Mouse (Mus musculus) right cerebral cortex, adult 18-20 months (tissue): ENCODE data around the gene Fam173a.
A peak's percentile ranks its signal among the peaks of the same experiment; 100 is the strongest.
"Not testable (repeated sequence)": the region's sequence is repeated elsewhere in the genome, so short reads cannot be mapped to it uniquely, and the experiment has no call there.

Experiments
- DNase-seq: peaks from one replicate; pipeline ENCODE4 v3.0.0; 2022; ENCODE audit warnings: mixed read lengths

Gene Fam173a

DNA sequence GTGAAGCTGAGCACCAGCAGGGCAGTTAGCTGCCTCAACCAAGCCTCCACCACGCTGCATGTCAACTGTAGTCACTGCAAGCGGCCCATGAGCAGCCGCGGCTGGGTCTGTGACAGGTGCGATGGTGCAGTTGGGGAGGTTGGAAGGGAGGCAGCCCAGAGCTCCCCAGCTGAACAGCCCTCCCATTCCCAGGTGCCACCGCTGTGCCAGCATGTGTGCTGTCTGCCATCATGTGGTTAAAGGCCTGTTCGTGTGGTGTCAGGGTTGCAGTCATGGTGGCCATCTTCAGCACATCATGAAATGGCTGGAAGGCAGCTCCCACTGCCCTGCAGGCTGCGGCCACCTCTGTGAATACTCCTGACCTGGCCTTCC lies 35.5 kb upstream of the Fam173a start:
- no peak for DNase-seq

DNA sequence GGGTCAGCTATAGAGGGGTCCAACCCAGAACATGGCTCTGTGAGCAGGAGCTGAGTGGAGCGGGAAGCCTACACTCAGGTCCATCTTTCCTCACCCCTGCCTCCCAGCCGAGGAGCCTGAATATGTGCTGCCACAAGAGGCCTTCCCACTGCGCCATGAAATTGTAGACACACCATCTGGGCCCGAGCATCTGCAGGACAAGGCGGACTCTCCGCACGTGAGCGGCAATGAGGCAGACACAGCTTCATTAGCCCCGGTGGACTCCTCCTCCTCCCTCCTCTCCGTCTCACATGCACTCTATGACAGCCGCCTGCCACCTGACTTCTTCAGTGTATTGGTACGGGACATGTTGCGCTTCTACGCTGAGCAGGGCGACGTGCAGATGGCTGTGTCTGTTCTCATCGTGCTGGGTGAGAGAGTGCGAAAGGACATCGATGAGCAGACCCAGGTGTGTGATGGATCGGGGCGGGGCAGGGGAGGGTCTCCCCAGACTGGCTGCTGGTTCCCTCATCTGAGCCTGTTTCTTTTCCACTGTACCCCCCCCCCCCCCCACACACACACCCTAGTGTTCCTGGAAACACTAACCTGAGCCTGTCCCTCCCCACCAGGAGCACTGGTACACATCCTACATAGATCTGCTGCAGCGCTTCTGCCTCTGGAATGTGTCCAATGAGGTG lies 35.0 kb upstream of the Fam173a start:
- DNase-seq: no peak

DNA sequence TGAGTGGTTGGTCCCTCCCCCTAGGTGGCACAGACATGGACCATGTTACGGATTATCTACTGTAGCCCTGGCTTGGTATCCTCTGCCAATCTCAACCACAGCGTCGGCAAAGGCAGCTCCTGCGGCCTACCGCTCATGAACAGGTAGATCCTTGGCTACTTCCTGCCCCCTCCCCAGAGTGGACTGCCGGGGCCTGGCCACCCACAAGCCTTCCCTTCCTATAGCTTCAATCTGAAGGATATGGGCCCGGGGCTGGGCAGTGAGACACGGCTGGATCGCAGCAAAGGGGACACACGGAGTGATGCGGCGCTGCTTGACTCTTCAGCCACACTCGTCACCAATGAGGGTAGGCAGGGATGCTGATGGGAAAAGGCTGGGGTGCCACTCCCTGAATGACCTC lies 34.3 kb upstream of the Fam173a start:
- DNase-seq: no peak

DNA sequence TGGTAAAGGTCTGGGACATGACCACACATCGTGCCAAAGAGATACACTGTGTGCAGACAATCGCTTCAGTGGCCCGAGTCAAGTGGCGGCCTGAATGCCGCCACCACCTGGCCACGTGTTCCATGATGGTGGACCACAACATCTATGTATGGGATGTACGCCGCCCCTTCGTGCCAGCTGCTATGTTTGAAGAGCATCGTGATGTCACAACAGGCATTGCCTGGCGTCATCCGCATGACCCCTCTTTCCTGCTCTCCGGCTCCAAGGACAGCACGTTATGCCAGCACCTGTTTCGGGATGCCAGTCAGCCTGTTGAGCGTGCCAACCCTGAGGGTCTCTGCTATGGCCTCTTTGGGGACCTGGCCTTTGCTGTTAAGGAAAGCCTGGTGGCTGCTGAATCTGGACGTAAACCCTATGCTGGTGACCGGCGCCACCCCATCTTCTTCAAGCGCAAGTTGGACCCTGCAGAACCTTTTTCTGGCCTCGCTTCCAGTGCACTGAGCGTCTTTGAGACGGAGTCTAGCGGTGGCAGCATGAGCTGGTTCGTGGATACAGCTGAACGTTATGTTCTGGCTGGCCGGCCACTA lies 33.4 kb upstream of the Fam173a start:
- DNase-seq: no peak

DNA sequence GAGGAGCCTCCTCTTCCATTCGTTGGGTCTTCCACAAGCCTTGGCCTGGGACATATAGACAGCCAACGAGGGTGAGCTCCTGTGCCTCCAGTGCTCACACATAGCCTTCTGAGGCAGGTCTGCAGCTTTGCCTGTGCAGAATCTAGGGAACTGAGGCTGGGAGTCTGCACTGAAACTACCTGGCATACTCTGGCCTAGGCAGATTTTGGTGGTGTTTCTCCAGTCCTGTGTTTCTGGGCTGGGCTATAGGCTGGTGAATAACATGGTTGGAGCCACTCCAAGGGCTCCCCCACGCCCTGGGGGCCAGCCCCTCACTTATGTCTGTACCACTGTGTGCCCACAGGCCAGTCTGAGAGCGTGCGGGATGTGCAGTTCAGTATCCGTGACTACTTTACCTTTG lies 32.6 kb upstream of the Fam173a start:
- no peak for DNase-seq

DNA sequence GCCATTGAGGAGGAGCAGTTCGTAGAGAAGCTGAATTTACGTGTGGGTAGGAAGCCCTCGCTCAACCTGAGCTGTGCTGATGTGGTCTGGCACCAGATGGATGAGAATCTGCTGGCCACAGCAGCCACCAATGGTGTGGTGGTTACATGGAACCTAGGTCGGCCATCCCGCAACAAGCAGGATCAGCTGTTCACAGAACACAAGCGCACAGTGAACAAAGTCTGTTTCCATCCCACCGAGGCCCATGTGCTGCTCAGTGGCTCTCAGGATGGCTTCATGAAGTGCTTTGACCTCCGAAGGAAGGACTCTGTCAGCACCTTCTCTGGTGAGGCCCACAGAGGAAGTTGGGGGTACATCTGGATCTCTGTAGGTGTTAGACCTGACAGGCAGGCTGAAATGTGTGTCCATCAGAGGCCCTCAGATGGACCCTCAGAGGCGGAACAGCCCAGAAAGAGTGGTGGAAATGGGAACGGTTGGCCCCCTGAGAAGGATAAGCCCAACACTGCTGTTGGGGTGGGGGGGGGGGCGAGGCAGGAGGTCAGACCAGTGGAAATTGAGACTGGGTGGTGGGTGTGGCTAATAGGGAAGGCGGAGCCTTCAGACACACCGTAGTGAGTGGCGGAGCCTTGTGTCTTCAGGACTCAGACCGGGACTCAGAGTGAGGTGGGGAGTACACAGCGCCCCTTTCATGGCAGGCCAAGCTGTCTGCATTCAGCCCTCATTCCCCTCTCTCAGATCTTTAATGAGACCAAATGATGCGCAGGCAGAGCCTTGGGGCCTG lies 31.9 kb upstream of the Fam173a start:
- no peak for DNase-seq

DNA sequence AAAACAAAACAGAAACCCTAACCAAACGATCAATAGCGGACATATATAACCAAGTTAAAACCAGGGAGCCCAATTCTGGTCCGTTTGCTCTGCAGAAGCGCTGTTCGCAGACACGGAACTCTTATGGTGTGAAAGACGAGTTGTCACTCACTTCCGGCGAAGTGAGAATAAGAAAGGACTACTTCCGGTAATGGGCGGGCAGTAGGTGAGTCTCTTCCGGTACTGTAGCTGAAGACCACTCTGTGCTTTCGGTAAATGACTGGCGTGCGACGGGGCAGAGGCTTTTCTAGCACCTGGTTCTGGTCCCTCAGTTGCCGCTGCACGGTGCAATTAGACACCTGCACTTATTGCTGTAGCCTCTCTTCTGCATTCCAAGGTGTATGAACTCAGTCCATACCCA lies 30.8 kb upstream of the Fam173a start, which contains the start of gene Wdr24:
TSS of gene Wdr24 (plus strand) at position 176 of the 400 bp plus-strand sequence.
- DNase-seq: peak; percentile 85

DNA sequence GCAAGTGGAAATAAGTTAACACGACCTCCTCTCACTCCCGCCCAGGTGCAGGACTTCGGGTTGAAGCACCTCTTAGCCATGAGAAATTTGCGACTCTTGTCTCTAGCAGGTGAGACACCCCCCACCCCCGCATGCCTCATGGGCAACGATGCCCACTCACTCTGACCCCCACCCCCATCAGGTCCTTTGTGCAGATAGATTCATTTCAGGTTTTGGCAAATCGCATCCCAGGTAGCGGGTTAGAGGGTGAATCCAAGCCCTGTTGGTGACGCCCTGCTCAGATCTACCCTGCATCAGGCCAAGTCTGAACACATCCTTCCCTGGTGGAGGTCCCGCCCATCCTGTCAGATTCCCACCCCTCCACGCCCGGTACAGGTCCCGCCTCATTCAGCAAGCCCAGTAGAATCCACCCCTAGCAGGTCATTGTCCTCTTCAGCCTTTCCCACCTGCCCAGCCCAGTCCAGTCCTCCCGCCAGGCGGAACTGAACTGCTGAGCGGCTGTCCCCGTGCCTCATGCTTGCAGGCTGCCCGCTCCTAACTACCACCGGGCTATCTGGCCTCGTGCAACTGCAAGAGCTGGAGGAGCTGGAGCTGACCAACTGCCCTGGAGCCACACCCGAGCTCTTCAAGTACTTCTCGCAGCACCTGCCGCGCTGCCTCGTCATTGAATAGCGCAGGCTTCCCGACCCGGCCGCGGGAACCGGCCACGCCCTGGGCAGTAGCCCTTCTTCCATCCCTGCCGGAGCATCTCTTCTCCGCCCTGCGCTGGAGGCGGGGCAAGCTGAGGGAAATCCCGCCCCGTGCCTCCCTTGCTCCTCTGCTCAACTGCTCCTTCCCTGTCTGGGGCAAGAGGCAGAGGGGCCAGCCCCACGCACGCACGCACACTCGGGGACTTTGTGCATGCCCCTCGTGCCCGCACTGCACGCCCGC lies 26.4 kb upstream of the Fam173a start:
- no peak for DNase-seq

DNA sequence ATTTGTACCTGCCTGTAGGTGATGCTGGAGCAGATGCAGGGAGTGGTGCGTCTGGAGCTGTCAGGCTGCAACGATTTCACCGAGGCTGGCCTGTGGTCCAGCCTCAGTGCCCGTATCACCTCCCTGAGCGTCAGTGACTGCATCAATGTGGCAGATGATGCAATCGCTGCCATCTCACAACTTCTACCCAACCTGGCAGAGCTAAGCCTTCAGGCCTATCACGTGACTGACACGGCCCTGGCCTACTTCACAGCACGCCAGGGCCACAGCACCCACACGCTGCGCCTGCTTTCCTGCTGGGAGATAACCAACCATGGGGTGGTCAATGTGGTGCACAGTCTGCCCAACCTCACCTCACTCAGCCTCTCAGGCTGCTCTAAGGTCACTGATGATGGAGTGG lies 25.0 kb upstream of the Fam173a start:
- DNase-seq: no peak

DNA sequence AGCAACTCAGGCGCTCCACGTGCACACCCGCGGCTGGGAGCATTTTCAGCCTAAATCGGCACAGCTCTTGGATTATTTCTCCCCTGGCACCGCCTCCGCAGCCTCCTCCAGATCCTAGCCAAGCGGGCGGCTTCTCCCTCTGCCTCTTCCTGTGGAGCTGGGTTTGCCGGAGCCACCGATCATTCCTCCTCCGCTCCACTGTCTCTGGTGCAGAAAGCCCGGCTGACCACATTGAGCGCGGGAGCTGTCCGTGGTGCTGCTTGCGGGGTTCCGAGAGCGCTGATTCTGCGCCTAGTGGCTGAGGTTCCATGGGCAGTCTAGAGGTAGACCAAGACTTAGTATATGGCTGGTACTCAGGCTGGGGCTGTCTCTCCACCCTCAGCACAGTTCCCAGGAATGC lies 20.8 kb upstream of the Fam173a start:
- peak; percentile 93 for DNase-seq

DNA sequence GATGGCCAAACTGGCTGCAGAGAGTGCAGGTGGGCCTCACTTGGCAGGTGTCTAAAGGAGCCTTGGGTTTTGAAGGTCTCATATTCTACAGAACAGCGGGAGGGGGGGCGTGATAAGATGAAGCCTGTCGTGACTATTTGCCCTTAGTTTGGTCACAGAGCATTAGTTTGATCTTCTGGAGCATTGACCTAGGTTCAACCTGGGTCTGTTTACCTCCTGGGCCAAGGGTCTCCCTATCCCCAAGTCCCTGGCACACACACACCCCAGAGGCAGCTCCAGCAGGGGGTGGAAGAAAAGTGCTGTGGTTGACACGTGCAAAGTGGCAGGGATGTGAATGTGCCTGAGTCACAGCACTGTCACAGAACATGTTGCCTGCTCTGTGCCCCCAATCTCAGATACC lies 18.2 kb upstream of the Fam173a start:
- no peak for DNase-seq

DNA sequence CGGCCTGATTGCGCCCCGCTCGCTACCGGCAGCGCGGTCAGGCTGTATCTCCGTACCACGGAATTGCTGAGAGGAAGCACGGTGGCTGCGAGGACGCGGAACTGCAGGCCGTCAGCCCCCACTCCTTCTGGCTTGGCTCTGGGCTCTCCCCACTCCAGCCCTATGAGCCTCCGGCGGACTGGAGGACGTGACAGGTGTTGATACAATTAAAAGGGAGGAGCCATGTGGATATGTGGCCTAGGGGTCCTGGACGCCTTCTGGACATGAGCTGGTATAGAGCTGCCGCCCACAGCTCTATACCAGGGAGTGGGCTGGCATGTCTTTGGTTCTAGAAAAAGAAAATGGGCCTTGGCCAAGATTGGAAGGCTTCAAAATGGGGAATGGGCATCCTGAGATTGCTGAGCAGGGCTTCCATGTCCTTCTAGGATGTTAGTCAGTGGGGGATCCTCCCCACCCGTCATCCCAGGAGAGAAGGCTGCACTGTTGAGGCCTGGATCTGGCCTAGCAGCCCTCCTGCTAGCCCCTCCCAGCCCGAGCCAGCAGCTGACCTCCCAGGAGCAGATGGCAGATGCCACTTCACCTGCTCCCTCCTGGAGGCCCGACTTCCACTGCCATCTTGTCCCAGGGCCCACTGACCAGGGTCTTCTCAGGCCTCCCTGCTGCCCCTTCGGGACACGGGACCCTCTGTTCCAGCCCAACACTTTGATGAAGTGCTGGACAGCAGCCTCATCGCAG lies 17.1 kb upstream of the Fam173a start:
- no peak for DNase-seq

DNA sequence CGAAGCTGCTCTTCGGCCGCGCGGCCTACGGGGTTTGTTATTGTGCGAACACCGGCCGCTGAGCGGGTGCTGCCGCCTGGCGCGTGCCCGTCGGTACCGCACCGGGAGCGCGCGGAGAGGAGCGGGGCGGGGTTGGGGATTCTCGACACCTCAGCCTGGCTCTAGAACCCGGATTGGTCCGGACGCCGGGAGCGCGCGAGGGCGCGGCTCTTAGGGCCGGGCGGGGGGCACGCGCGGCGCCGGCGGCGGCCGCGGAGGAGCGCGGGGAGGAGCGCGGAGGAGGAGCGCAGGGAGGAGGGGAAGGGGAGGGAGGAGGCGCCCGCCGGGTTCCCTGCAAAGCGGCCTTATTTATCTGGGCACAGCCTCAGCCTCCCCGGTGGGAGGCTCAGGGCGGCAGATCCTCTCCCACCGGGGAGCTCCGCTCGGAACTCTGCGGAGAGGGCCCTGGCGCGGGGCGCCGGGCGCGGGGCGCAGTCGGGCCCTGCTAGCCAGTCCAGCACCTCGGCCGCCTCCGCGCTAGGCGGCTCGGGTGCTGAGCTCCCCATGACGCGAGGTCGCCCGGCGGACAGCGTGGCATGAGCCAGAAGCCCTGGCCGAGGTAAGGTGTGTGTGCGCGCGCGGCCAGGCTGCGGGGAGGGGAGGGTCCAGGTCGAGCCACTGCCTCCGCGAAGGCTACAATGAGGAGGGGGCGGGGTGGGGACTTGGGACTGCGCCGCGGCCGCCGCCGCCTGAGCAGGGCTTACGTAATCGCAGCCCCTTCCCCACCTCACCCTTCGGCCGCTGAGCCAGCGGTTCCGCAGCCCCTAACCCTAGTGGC lies 16.3 kb upstream of the Fam173a start, which contains the start of gene Fbxl16:
TSS of gene Fbxl16 (plus strand) at position 297 of the 817 bp plus-strand sequence.
- DNase-seq: peak; percentile 95

DNA sequence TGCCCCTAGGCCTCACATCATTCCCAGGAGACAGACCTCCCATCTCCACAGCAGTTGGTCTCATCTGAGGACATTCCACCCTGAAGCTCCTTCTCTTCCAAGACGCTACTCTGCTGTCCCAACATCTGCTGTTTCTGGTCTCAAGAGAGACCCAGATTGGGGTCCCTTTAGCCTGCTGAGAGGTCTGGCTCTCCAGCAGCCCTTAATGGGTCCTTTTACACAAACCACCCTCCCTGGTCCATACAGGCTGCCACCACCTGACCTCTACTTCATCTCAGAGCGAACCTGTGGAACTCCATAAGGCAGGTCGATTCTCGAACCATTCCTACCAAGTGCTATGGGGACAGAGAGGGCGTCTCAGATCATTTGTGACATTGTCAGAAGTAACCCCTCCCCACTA lies 15.3 kb upstream of the Fam173a start:
- DNase-seq: no peak

DNA sequence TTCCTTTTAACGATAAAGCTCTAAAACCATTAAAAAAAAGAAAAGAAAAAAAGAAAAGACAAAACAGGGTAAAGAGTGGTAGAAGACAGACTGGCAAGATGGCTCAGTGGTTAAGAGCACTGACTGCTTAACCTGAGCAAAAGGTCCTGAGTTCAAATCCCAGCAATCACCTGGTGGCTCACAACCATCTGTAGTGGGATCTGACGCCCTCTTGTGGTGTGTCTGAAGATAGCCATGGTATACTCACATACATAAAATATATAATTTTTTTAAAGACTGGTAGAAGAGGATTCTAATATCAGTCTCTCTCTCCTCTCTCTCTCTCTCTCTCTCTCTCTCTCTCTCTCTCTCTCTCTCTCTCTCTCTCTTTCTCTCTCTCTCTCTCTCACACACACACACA lies 14.8 kb upstream of the Fam173a start:
- DNase-seq: not testable (repeated sequence)

DNA sequence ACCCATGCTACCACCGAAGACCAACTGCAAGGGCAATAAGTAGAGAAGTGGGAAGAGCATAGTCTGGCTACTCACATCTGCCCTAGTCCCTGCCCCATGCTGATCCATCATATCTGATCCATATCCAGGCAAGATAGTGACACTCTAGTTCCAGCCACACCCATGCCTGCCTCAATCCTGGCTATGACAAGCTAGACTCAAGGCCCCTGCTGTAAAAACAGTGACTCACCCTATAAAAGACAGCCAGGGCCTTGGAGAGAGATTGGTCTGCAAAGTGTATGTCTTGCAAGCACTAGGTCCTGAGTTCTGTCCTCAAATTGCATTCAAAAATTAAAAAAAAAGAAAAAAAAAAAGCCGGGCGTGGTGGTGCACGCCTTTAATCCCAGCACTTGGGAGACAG lies 13.8 kb upstream of the Fam173a start:
- no peak for DNase-seq

DNA sequence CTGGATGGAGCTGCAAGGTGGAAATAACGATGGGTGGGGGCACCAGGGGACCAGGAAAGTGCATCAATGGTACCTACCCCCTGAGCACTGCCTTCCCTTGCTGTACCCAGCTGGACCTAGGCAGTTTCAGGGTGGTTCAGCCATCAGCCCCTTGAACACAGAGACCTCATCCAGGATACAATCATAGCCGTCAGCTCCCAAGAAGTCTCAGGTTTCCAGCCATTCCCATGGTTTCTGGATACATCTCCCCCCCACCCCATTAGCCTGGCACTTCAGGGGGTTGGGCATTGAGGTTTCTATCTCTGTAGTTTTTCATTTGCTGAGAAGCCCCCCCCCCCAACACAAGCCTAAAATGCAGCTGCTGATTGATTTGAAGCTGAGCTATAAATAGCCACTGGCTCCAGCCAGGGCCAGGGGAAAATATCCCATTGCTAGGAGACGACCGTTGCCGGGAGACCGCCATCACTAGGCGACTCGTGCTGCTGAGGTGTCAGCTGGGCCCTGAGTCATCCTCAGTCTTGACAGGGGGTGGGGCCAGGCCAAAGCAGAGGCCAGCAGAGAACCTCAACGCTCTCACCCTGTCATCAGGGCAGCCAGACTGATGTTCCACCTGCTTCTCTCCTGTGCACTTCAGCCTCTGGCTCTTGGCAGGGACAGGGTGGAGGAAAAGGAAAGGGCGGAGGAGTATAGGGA lies 10.3 kb upstream of the Fam173a start:
- DNase-seq: peak; percentile 89

DNA sequence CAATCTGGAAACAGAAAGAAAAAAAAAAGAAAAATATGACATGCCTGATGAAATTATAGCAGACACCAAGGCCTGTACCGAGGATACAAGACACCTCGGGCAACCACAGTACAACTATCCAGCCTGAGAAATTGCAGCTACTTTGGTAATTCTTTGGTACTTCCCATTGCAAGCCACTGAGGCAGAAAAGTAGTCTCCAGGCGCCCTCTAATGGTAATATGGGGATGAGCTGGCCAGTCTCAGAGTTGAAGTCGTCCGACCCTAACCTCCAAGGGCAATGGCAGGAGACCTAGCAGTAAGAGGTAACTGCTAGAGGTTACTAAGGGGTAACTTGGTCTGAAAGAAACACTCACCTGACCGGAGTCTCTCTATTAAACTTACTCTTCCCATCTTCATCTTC lies 8.3 kb upstream of the Fam173a start:
- peak; percentile 67 for DNase-seq

DNA sequence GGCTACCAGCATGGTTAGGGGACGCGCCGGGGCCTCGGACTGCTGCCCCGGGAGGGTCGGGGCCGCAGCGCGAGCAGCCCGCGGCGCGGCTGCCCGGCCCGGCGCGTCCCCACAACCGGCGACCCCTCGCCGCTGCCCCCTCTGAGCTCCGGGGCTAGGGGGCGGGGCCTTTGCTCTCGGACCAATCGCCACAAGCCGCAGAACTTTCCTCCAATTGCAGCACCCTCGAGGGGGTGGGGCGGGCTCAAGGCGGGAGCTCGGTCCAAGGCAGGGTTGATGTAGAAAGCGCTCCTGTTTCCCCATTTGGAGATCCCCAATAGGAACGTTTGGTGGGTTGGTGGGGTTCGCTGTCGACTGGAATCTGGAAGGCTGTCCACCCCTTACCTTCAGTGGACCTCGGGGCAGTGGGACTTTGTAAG lies 4.3 kb upstream of the Fam173a start, which contains the start of gene Metrn:
TSS of gene Metrn (minus strand) at position 186 of the 419 bp plus-strand sequence.
- DNase-seq: peak; percentile 78

DNA sequence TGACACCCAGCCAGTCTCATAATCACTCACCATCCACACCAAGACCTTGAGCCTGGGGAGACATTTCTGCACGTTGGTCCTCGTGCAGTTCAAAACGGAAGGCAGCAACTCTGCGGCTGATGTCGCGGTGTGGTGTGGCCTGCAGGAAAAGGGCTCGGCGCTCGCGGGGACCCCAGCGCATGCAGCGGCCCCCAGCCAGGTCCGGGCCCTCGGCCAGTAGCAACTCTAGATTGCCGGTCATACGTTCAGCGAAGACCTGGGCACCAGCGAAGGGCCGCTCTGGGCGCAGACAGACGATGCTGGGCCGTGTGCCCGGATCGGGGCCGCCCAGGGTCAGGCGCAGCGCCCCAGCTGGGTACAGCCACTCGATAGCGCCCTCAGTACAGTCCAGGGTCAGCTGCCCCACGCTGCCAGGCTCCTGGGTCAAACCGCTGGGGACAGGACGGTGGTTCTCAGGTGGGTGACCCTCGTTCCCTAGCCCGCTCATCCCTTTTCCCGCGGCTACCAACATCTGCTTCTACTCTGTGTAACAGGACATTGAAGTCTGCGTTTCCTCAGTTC lies 3.6 kb upstream of the Fam173a start:
- DNase-seq: no peak
